Mouse (Mus musculus): ENCODE measurements at regions not wholly inside any gene's neighbourhood (a gene's known extent, or its start where the extent isn't known, plus 50 kb on each side); places are given as distances from the start of the nearest gene placed in this dataset.

DNA sequence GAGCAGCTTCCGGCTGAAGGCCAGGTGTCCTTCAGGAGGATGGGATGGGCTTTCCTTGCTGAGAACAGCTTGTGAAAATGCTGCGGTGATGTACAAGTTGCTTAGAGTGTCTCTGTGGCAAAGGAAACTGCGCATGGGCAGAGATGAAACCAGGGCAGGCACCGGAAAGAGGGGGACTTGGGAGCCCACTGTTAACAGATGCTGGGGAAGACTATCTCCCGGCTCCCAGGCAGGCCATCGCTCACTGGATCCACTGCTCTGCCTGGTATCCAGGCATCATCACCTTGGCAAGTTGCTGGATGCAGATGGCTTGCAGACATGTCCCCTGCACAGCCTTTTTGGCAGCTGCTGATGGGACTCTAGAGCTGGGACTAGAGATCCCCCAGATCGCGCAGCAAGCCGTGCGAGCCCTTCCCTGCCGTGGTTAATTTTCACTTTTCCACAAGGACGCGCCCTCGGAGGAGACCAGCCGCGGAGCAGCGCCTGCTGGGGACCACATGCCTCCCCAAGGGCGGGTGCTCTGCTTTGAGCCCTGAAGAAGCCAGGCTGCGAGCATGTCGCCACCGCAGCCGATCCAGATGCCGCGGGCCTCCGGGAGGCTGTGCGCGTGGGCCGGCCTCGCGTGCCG is 234.4 kb downstream of the Opa1 start:
- no peak for TF ChIP-seq CTCF (IDR thresholded peaks at IDR 0.05)
- intact Hi-C loops (cut with DNase I): loop anchor here (1.0 to 5.0 kb wide), 6 partner anchors 25 to 424 kb away; no protein-coding TSS in a partner anchor
- peak; percentile 39 to 57 for DNase-seq (ENCODE audit: extremely low spot score in 1 of 2, low spot score in 2 of 2)
- H3K27ac ChIP-seq: peak overlapping the region; percentile 96
- H3K4me3 ChIP-seq: peak overlapping the region; percentile 53

DNA sequence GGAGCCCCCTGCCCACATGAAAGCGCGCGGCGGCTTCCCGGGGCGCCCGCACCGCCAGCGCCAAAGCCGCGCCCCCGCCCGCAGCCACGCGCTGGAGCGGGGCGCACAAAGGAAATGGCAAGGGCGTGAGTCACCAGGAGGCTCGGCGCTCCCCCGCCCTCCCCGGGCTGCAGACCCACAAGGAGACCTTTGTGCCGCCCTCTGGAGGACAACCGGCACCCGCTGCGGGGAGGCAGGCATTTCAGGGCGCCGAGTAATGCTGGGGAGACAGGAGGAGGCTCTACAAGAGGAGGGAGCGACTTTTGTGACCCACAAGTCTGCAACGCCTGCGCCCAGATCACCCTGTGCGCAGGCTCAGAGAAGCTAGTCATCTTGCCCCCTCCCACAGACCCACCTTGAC is 234.9 kb downstream of the Opa1 start:
- peak; percentile 77 to 80 for DNase-seq (ENCODE audit: extremely low spot score in 1 of 2, low spot score in 2 of 2)
- intact Hi-C loops (cut with DNase I): loop anchor here (1.0 to 5.0 kb wide), 5 partner anchors 25 to 423 kb away; no protein-coding TSS in a partner anchor

DNA sequence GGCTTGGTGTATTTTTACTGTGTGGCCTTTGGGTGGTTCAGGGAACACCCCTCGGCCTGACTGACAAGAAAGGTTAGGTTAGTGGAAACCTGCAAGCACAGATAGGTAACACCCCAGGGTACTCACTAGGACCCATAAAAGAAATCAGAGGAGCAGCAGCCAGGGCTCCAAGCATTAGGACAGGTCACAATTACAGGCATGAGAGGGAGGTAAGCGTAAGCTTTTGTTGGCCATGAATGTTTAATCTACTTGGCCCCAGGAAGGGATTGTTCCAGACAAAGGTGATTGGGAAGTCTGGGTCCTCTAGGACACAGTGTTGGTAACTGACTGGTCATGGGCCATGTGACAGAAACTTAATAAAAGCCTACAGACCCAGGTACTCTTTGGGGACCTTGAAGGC is 235.5 kb downstream of the Opa1 start:
- intact Hi-C loops (cut with DNase I): loop anchor here (1.0 to 5.0 kb wide), 5 partner anchors 24 to 423 kb away; no protein-coding TSS in a partner anchor
- DNase-seq (ENCODE audit: extremely low spot score in 1 of 2, low spot score in 2 of 2): no peak

More for the DNA sequence above, 234.9 kb downstream of the Opa1 start:
- peak; percentile 55 for TF ChIP-seq CTCF (IDR thresholded peaks at IDR 0.05)
- H3K27ac ChIP-seq: peak overlapping the region; percentile 96
- peak overlapping the region; percentile 53 for H3K4me3 ChIP-seq

DNA sequence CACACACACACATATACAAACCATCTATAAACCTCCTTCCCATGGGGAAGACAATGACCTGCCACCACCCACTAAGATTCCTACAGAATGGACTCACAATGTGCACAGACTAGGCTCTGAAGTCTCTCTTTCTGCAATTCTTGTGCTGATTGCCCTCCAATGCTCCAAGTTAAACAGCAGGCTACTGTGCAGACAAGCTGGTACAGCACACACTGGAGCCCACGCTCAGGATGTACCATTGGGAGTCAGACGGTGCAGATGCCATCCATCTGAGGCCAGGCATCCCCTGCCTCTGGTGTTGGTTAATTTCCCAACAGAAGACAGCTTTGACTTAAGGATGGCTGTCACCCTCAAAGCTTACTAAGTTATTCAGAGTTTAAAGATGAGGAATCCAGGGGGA is 236.1 kb downstream of the Opa1 start:
- H3K4me3 ChIP-seq: no peak overlapping the region
- no peak for DNase-seq (ENCODE audit: extremely low spot score in 1 of 2, low spot score in 2 of 2)
- intact Hi-C loops (cut with DNase I): loop anchor here (2.0 kb wide), 2 partner anchors 24 to 42 kb away; no protein-coding TSS in a partner anchor
- TF ChIP-seq CTCF (IDR thresholded peaks at IDR 0.05): no peak
- peak overlapping the region; percentile 96 for H3K27ac ChIP-seq

More for the DNA sequence above, 235.5 kb downstream of the Opa1 start:
- Histone ChIP-seq H3K27ac (peak overlapping the region; percentile 96), H3K4me3 (no peak overlapping the region)
- no peak for TF ChIP-seq CTCF (IDR thresholded peaks at IDR 0.05)

DNA sequence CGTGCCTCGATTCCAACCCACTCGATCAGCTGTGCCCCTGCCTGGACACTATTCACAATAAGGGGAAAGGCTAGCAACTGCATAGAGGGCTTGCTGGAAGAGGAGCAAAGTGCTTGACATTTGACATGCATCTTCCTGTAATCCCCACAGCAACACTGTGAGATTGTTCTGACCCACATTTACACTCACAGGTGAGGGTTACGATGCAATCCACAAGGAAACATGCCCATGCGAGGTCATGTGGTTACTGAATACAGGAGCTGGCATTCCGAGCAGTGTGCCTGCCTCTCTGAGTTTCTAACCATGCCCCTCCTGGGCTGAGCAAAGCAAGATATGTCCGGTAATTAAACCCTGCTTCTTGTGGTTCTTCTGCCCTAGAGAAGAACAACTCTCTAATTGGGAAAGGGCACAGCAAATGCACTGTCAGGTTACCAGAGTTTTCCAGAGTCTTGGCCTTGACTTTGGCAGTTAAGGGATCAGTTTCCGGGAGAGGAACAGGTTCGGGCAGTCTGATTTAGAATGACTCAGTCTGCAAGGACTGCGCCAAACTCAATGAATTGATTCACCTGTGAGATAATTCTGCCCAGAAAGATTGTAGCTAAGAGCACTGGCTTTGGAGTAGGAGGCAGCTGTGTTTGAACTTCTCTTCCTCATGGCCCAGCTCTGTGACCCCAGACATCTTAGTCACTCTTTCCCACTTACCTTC is 236.7 kb downstream of the Opa1 start:
- H3K27ac ChIP-seq: peak overlapping the region; percentile 96
- no peak overlapping the region for H3K4me3 ChIP-seq
- intact Hi-C loops (cut with DNase I): loop anchor here (2.0 kb wide), 3 partner anchors 23 to 207 kb away; no protein-coding TSS in a partner anchor
- DNase-seq (ENCODE audit: extremely low spot score in 1 of 2, low spot score in 2 of 2): no peak
- TF ChIP-seq CTCF (IDR thresholded peaks at IDR 0.05): no peak

DNA sequence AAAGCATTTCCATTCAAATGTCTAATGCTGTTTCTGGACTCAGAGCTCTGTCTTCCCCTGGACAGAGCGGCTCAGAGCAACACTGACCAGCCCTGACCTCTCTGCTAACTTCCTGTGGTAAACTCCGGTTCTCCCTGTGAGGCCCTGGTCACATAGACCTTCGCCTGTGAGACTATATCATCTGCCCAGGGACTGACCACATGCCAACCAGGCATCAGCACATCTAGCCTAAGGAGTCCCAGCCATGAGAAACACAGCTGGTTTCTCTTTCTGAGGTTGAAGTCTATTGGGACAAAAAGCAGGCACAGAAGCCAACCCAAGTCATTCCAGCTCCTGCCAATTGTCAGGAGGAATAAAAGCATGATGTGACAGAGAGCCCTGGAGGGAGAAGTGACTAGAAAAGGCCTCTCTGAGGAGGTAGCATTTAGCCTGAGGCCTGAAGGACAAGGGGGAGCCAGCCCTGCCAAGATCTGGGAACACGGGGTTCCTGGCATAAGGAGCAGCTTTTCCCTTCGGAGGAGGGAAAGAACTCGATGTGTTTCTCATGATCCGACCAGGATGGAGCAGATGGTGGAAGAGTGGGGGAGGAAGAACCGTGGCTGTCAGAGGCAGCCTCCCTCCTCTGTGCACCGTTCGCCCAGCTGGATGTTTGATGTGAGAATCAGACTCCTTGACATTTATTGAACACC is 237.7 kb downstream of the Opa1 start:
- TF ChIP-seq CTCF (IDR thresholded peaks at IDR 0.05): no peak
- DNase-seq (ENCODE audit: extremely low spot score in 1 of 2, low spot score in 2 of 2): peak; percentile 71 to 76
- Histone ChIP-seq H3K27ac (peak overlapping the region; percentile 86), H3K4me3 (no peak overlapping the region)
- intact Hi-C loops (cut with DNase I): loop anchor here (1.0 to 2.0 kb wide), 4 partner anchors 168 to 249 kb away; no protein-coding TSS in a partner anchor

DNA sequence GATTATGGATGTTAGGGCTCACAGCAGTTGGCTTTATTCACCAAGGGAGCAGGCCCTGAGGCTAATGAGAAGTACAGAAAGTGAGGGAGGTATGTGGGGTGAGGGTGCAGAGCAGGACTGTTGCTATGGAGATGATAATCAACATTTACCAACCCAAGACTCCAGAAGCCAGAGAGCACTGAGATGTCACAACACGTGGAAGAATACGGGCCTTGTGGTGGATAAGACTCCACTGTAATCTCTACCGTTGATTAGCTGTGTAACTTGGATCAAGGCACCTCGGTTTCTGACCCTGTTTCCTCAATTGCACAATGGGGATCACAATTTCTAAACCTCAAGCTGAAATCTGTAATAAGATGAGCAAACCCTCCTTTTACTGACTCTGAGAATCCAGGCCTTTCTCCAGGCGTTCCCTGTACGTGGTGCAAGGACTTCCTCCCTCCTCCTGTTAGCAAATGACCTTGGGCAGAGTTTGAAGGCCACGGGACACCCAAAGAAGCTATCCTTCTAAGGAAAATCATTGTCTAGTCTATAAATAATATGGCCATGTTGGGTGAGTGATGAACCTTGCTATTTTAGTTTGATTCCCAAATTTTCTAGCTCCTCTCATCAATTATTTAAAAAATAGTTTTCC is 239.8 kb downstream of the Opa1 start:
- no peak overlapping the region for H3K27ac ChIP-seq
- no peak for DNase-seq (ENCODE audit: extremely low spot score in 1 of 2, low spot score in 2 of 2)
- TF ChIP-seq CTCF (IDR thresholded peaks at IDR 0.05): no peak
- intact Hi-C loops (cut with DNase I): no loop called here
- no peak overlapping the region for H3K4me3 ChIP-seq

DNA sequence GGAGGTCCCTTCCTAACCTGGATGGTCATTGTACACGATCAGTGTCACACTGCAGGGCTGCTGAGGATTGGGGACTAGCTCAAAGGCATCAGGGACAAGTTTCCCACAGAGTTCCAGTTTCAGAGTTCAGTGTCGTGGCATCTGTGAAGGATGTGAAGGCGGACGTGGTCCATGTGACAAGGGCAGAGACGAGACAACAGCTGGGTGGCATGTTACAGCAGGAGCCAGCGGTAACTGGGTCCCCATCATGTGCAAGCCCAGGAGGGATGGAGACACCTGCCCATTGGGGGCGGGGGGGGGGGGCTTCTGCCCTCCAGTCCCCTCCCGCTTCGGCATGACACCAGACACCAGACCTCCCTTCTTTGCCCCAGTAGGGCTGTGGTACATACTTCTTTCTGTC is 241.6 kb downstream of the Opa1 start:
- intact Hi-C loops (cut with DNase I): no loop called here
- no peak overlapping the region for H3K4me3 ChIP-seq
- no peak overlapping the region for H3K27ac ChIP-seq
- TF ChIP-seq CTCF (IDR thresholded peaks at IDR 0.05): no peak
- no peak for DNase-seq (ENCODE audit: extremely low spot score in 1 of 2, low spot score in 2 of 2)

DNA sequence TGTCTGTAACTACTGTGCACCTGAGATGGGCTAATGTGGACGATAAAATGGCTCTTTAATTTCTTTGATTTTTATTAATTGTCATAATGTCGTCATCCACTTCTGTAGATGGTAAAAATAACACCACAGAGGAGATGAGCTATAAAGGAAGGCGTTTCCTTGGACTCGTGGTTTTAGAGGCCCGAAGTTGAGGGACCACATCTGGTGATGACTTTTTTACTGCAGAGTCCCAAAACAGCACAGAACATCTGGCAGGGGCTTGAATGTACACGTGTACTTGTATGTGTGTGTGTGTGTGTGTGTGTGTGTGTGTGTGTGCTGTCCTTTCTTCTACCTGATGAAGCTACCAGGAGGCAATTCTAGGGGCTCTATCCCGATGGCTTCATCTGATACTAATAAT is 242.1 kb upstream of the Hes1 start:
- no peak overlapping the region for H3K4me3 ChIP-seq
- H3K27ac ChIP-seq: no peak overlapping the region
- TF ChIP-seq CTCF (IDR thresholded peaks at IDR 0.05): no peak
- no peak for DNase-seq (ENCODE audit: extremely low spot score in 1 of 2, low spot score in 2 of 2)
- intact Hi-C loops (cut with DNase I): no loop called here

DNA sequence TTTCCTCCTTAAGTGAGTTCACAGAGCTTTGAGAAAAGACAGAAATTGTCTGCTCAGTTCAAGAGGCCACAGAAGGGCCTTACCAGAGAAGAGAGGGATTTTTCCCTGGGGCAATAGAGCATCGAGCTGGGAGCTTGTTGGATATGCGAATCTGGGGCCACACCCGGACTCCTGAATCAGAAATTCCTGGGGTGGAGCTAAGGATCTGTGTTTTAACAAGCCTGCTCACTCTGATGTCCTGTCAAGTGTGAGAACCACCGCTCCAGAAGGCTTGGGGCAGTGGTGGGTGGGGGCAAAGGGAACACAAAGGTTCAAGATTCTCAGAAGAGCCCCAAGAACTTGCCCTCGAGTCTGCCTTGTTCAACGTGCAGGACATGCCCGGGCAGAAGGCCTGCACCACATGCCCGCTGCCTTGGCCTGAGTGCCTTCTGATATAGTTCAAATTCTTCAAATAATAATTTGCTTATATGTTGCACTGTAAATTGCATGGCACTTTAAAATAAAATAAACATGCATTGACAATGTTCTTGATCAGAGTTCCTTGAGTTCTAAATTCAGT is 241.3 kb upstream of the Hes1 start:
- Histone ChIP-seq H3K27ac (no peak overlapping the region), H3K4me3 (no peak overlapping the region)
- no peak for DNase-seq (ENCODE audit: extremely low spot score in 1 of 2, low spot score in 2 of 2)
- intact Hi-C loops (cut with DNase I): no loop called here
- no peak for TF ChIP-seq CTCF (IDR thresholded peaks at IDR 0.05)

DNA sequence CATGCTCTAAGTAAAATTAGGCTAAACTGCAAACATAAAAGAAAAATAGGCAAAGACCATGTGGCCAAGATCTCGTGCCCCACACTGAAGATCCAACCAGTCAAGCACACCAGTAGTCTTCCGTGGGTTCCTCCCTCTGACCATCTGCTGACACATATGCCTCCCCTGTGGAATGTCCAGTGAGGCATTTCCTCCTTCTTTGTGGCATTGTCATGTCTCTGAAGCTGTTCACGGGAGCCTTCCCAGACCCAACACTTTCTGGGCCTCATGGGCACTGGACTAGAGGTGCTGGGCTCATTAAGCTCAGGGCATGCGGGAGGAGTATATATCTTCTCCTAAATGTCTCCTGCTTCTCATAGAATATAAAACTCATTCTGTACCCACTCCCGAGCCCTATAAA is 237.3 kb upstream of the Hes1 start:
- no peak for TF ChIP-seq CTCF (IDR thresholded peaks at IDR 0.05)
- intact Hi-C loops (cut with DNase I): no loop called here
- no peak overlapping the region for H3K4me3 ChIP-seq
- H3K27ac ChIP-seq: no peak overlapping the region
- DNase-seq (ENCODE audit: extremely low spot score in 1 of 2, low spot score in 2 of 2): no peak

Data from left cerebral cortex, adult 2 months (tissue).